8 mouse cellular contexts compared by ENCODE assay signal in genomic region chr19:46303251-46304215, GRCm38 (mm10). TPM values are rescaled to one million over a fixed set of nuclear protein-coding genes. Genes with fewer than 3 reads are reported as not detected.
A peak's percentile ranks its signal among the peaks of the same experiment; 100 is the strongest.
DNase-seq lines count a peak whose midpoint lies in the region; ATAC-seq and TF ChIP-seq lines count a peak whose summit lies in the region.

No protein-coding gene starts in this region.

- H3K27ac ChIP-seq in layer of hippocampus, adult 2 months: peak overlapping the region; percentile 70; the same call in 1 of the 2 replicates
- H3K27ac ChIP-seq in embryonic facial prominence, embryonic 12.5 days: peak overlapping the region; percentile 80; the same call in 1 of the 2 replicates
- no peak overlapping the region for H3K27ac ChIP-seq in hindbrain, embryonic 13.5 days
- H3K27ac ChIP-seq in midbrain, embryonic 13.5 days: no peak overlapping the region

- H3K4me2 ChIP-seq in embryonic facial prominence, embryonic 12.5 days (replicated peaks): peak overlapping the region; percentile 98
- H3K4me2 ChIP-seq in hindbrain, embryonic 13.5 days: peak overlapping the region; percentile 87
- peak overlapping the region; percentile 88 for H3K4me2 ChIP-seq in midbrain, embryonic 13.5 days (replicated peaks)

- H3K4me3 ChIP-seq in layer of hippocampus, adult 2 months: peak overlapping the region; percentile 79
- peak overlapping the region; percentile 66 for H3K4me3 ChIP-seq in embryonic facial prominence, embryonic 12.5 days
- peak overlapping the region; percentile 48 for H3K4me3 ChIP-seq in hindbrain, embryonic 13.5 days
- peak overlapping the region; percentile 43 for H3K4me3 ChIP-seq in midbrain, embryonic 13.5 days (replicated peaks)

- peak overlapping the region; percentile 68; the same call in 1 of the 2 replicates for H3K9ac ChIP-seq in embryonic facial prominence, embryonic 12.5 days
- no peak overlapping the region; the same call in 1 of the 2 replicates for H3K9ac ChIP-seq in hindbrain, embryonic 13.5 days
- no peak overlapping the region for H3K9ac ChIP-seq in midbrain, embryonic 13.5 days (replicated peaks)

- H3K36me3 ChIP-seq in embryonic facial prominence, embryonic 12.5 days: no peaks in the 10 kb centered on the region
- H3K36me3 ChIP-seq in hindbrain, embryonic 13.5 days: no peaks in the 10 kb centered on the region
- no peaks in the 10 kb centered on the region for H3K36me3 ChIP-seq in midbrain, embryonic 13.5 days

- H3K9me3 ChIP-seq in embryonic facial prominence, embryonic 12.5 days: no peaks in the 10 kb centered on the region
- no peaks in the 10 kb centered on the region for H3K9me3 ChIP-seq in hindbrain, embryonic 13.5 days
- H3K9me3 ChIP-seq in midbrain, embryonic 13.5 days: no peaks in the 10 kb centered on the region

- WGBS in embryonic facial prominence, embryonic 12.5 days: 55% methylated on average over 18 of the region's 18 CpGs
- WGBS in hindbrain, embryonic 13.5 days: 61% methylated on average over 18 of the region's 18 CpGs
- 58% methylated on average over 18 of the region's 18 CpGs for WGBS in midbrain, embryonic 13.5 days

- TF ChIP-seq CTCF in layer of hippocampus, adult 2 months (conservative IDR thresholded peaks at IDR 0.05): no peak

- peaks cover 18% of the 10 kb centered on the region for H3K4me1 ChIP-seq in embryonic facial prominence, embryonic 12.5 days
- peaks cover 26% of the 10 kb centered on the region for H3K4me1 ChIP-seq in hindbrain, embryonic 13.5 days (replicated peaks)
- H3K4me1 ChIP-seq in midbrain, embryonic 13.5 days (replicated peaks): peaks cover 22% of the 10 kb centered on the region

- DNase-seq in layer of hippocampus, adult 2 months (ENCODE audit: low spot score in 2 of 2): peak in 1 of 2 experiments; percentile 8
- no peak for DNase-seq in layer of hippocampus, adult 9-11 months
- DNase-seq in right cerebral cortex, postnatal 25 days: no peak
- DNase-seq in cerebellum, adult 8-10 months: no peak

- H3K27me3 ChIP-seq in embryonic facial prominence, embryonic 12.5 days: peaks cover 21% of the 10 kb centered on the region
- H3K27me3 ChIP-seq in hindbrain, embryonic 13.5 days: peaks cover 44% of the 10 kb centered on the region
- H3K27me3 ChIP-seq in midbrain, embryonic 13.5 days: peaks cover 45% of the 10 kb centered on the region

- no peak for ATAC-seq in embryonic facial prominence, embryonic 12.5 days (ENCODE audit: insufficient number of reproducible peaks, insufficient read depth, low FRiP score, low TSS enrichment)
- ATAC-seq in hindbrain, embryonic 13.5 days (ENCODE audit: low FRiP score): no peak
- ATAC-seq in midbrain, embryonic 13.5 days: no peak
- ATAC-seq in monocyte, adult 5-6 weeks (replicated peaks; ENCODE audit: insufficient number of reproducible peaks, low FRiP score, low TSS enrichment, poor library complexity, severe bottlenecking): no peak

RNA-seq across cellular contexts. Expression of gene Nfkb2, which starts 0.6 kb away (rescaled TPM):
- 1 to 10 TPM; 2.1 to 2.4 TPM for total RNA-seq in layer of hippocampus, adult 2 months (2021)
- 9.0 and 10.6 TPM in 2 replicates for polyA plus RNA-seq in embryonic facial prominence, embryonic 12.5 days (2016; fragmentation: Nextera tagmentation; extraction: Ambion mirVana)
- polyA plus RNA-seq in hindbrain, embryonic 13.5 days (2015; fragmentation: Nextera tagmentation; extraction: Ambion mirVana): 2.3 and 2.4 TPM in 2 replicates
- 1.8 and 2.3 TPM in 2 replicates for polyA plus RNA-seq in midbrain, embryonic 13.5 days (2015; fragmentation: Nextera tagmentation; extraction: Ambion mirVana)
- total RNA-seq in monocyte, adult 5-6 weeks (2017): 48.8 to 62.5 TPM (median 55.3 TPM) in 3 replicates

RNA-seq across cellular contexts. Expression of gene Psd, which starts 23.4 kb away (rescaled TPM):
- 100 to 1,000 TPM; 761 to 778 TPM for total RNA-seq in layer of hippocampus, adult 2 months (2021)
- 6.9 and 8.1 TPM in 2 replicates for polyA plus RNA-seq in embryonic facial prominence, embryonic 12.5 days (2016; fragmentation: Nextera tagmentation; extraction: Ambion mirVana)
- 58.4 and 59.3 TPM in 2 replicates for polyA plus RNA-seq in hindbrain, embryonic 13.5 days (2015; fragmentation: Nextera tagmentation; extraction: Ambion mirVana)
- polyA plus RNA-seq in midbrain, embryonic 13.5 days (2015; fragmentation: Nextera tagmentation; extraction: Ambion mirVana): 61.7 and 69.0 TPM in 2 replicates
- total RNA-seq in monocyte, adult 5-6 weeks (2017): 0.76 TPM in 1 of 3 replicates, not detected in the others

RNA-seq across cellular contexts. Expression of gene Fbxl15, which starts 24.5 kb away (rescaled TPM):
- 10 to 100 TPM; 26.8 to 28.9 TPM for total RNA-seq in layer of hippocampus, adult 2 months (2021)
- 15.4 and 16.4 TPM in 2 replicates for polyA plus RNA-seq in embryonic facial prominence, embryonic 12.5 days (2016; fragmentation: Nextera tagmentation; extraction: Ambion mirVana)
- polyA plus RNA-seq in hindbrain, embryonic 13.5 days (2015; fragmentation: Nextera tagmentation; extraction: Ambion mirVana): 39.8 and 40.0 TPM in 2 replicates
- 40.8 and 44.2 TPM in 2 replicates for polyA plus RNA-seq in midbrain, embryonic 13.5 days (2015; fragmentation: Nextera tagmentation; extraction: Ambion mirVana)
- total RNA-seq in monocyte, adult 5-6 weeks (2017): 1.2 to 3.0 TPM (median 2.2 TPM) in 3 replicates

RNA-seq across cellular contexts. Expression of gene Cuedc2, which starts 35.0 kb away (rescaled TPM):
- total RNA-seq in layer of hippocampus, adult 2 months (2021): 100 to 1,000 TPM; 171 to 178 TPM
- 207 TPM in 2 replicates for polyA plus RNA-seq in embryonic facial prominence, embryonic 12.5 days (2016; fragmentation: Nextera tagmentation; extraction: Ambion mirVana)
- 317 and 326 TPM in 2 replicates for polyA plus RNA-seq in hindbrain, embryonic 13.5 days (2015; fragmentation: Nextera tagmentation; extraction: Ambion mirVana)
- 290 TPM in 2 replicates for polyA plus RNA-seq in midbrain, embryonic 13.5 days (2015; fragmentation: Nextera tagmentation; extraction: Ambion mirVana)
- total RNA-seq in monocyte, adult 5-6 weeks (2017): 43.0 to 58.3 TPM (median 56.0 TPM) in 3 replicates

RNA-seq across cellular contexts. Expression of gene Mfsd13a, which starts 37.4 kb away (rescaled TPM):
- 10 to 100 TPM; 30.2 to 30.5 TPM for total RNA-seq in layer of hippocampus, adult 2 months (2021)
- polyA plus RNA-seq in embryonic facial prominence, embryonic 12.5 days (2016; fragmentation: Nextera tagmentation; extraction: Ambion mirVana): 4.4 and 4.6 TPM in 2 replicates
- polyA plus RNA-seq in hindbrain, embryonic 13.5 days (2015; fragmentation: Nextera tagmentation; extraction: Ambion mirVana): 8.2 and 11.2 TPM in 2 replicates
- 7.8 and 9.2 TPM in 2 replicates for polyA plus RNA-seq in midbrain, embryonic 13.5 days (2015; fragmentation: Nextera tagmentation; extraction: Ambion mirVana)
- 0.57 to 2.9 TPM (median 0.75 TPM) in 3 replicates for total RNA-seq in monocyte, adult 5-6 weeks (2017)

Comparison
In these comparisons a context has a peak if more than half of its experiments do, and no peak if none do; other contexts are left out.
1. H3K27ac ChIP-seq: peak in layer of hippocampus, adult 2 months (single experiment) and embryonic facial prominence, embryonic 12.5 days (single experiment); none in hindbrain, embryonic 13.5 days (single experiment) and midbrain, embryonic 13.5 days (single experiment).
2. Peak in every context shown above with its lines, with median percentiles within 50 percentile points of each other: H3K4me3 ChIP-seq and H3K4me2 ChIP-seq.